Mouse (Mus musculus): ENCODE data around the gene Eif4e2. TPM values are rescaled to one million over a fixed set of nuclear protein-coding genes. Genes with fewer than 3 reads are reported as not detected.
A peak's percentile ranks its signal among the peaks of the same experiment; 100 is the strongest.

The Eif4e2 gene
- polyA plus RNA-seq, 1 experiment: 221 TPM

- no peak overlapping the region for H3K4me3 ChIP-seq
- H3K4me2 ChIP-seq (ENCODE audit: low read depth): no peak overlapping the region
- peaks cover 8% of the 10 kb centered on the region for H3K79me2 ChIP-seq (ENCODE audit: control insufficient read depth, insufficient read depth)
- no peak overlapping the region for H3ac ChIP-seq (ENCODE audit: control insufficient read depth, insufficient read length)
- TF ChIP-seq MAX (IDR thresholded peaks at IDR 0.05; ENCODE audit: low read depth): no peak
- TF ChIP-seq TCF3 (IDR thresholded peaks at IDR 0.05; ENCODE audit: insufficient read length, low read depth): no peak
- no peak for TF ChIP-seq E2F4 (IDR thresholded peaks at IDR 0.05; ENCODE audit: insufficient read depth)
- no peak for TF ChIP-seq SRF (IDR thresholded peaks at IDR 0.05; ENCODE audit: control insufficient read depth, insufficient read length, low read depth)
- TF ChIP-seq MYOD1 (IDR thresholded peaks at IDR 0.05; ENCODE audit: control insufficient read depth in 1 of 3, insufficient read length in 2 of 3, low read depth in 2 of 3): no peak
- TF ChIP-seq USF1 (IDR thresholded peaks at IDR 0.05; ENCODE audit: low read depth): no peak
- TF ChIP-seq REST (IDR thresholded peaks at IDR 0.05; ENCODE audit: insufficient read depth, insufficient read length): no peak
- TF ChIP-seq POLR2AphosphoS2 (IDR thresholded peaks at IDR 0.05; ENCODE audit: insufficient read length, low read depth): no peak
- TF ChIP-seq CEBPB (IDR thresholded peaks at IDR 0.05; ENCODE audit: insufficient read depth, poor library complexity, severe bottlenecking): no peak
- TF ChIP-seq POLR2A (IDR thresholded peaks at IDR 0.05; ENCODE audit: insufficient read length, low read depth): no peak
- no peak for TF ChIP-seq MYOG (IDR thresholded peaks at IDR 0.05; ENCODE audit: control insufficient read depth in 1 of 3, insufficient read depth in 1 of 3, insufficient read length in 2 of 3, low read depth in 2 of 3)
- no peak for TF ChIP-seq TCF12 (IDR thresholded peaks at IDR 0.05; ENCODE audit: insufficient read depth, poor library complexity, severe bottlenecking)
- H3K36me3 ChIP-seq (ENCODE audit: control insufficient read depth, insufficient read depth): peaks cover 88% of the 10 kb centered on the region
- no peaks in the 10 kb centered on the region for H3K27me3 ChIP-seq (ENCODE audit: control insufficient read depth, insufficient read depth, insufficient read length)
These were observed 13.4 kb downstream of the Eif4e2 start for GRCm38 (mm10) chr1:87227160-87227550.

- H3K79me2 ChIP-seq (ENCODE audit: control insufficient read depth, insufficient read depth): no peaks in the 10 kb centered on the region
- no peak overlapping the region for H3K4me2 ChIP-seq (ENCODE audit: low read depth)
- no peaks in the 10 kb centered on the region for H3K27me3 ChIP-seq (ENCODE audit: control insufficient read depth, insufficient read depth, insufficient read length)
- no peak overlapping the region for H3K4me3 ChIP-seq
- no peak for TF ChIP-seq USF1 (IDR thresholded peaks at IDR 0.05; ENCODE audit: low read depth)
- H3K36me3 ChIP-seq (ENCODE audit: control insufficient read depth, insufficient read depth): peaks cover 66% of the 10 kb centered on the region
- no peak overlapping the region for H3ac ChIP-seq (ENCODE audit: control insufficient read depth, insufficient read length)
These were observed 16.9 kb downstream of the Eif4e2 start for GRCm38 (mm10) chr1:87230606-87231005.

DNA sequence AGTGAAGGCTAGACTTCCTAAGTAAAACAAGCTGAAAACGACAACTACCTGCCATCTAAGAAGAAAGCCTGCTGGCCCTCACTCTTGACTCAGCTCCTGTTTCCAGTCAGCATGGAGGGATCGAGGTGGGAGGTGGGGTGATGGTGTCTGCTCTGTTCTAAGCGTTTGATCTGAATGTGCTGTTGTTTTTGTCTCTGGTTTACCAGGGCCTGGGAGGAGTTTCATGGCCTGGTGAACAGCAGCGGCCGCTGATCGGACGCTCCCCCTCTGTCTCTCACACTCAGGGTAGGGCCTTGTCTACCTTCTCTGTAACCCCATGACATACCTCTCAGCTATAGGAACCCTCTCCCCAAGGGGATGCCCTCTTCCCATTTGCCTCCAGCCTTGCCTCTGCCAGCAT is 18.5 kb downstream of the Eif4e2 start:
- Histone ChIP-seq H3K4me2 (ENCODE audit: low read depth) (no peak overlapping the region), H3K79me2 (ENCODE audit: control insufficient read depth, insufficient read depth) (no peaks in the 10 kb centered on the region), H3K4me3 (no peak overlapping the region), H3ac (ENCODE audit: control insufficient read depth, insufficient read length) (no peak overlapping the region), H3K27me3 (ENCODE audit: control insufficient read depth, insufficient read depth, insufficient read length) (no peaks in the 10 kb centered on the region), H3K36me3 (ENCODE audit: control insufficient read depth, insufficient read depth) (peaks cover 59% of the 10 kb centered on the region)
- TF ChIP-seq POLR2AphosphoS2 (IDR thresholded peaks at IDR 0.05; ENCODE audit: insufficient read length, low read depth) (no peak), E2F4 (IDR thresholded peaks at IDR 0.05; ENCODE audit: insufficient read depth) (no peak), TCF12 (IDR thresholded peaks at IDR 0.05; ENCODE audit: insufficient read depth, poor library complexity, severe bottlenecking) (no peak), USF1 (IDR thresholded peaks at IDR 0.05; ENCODE audit: low read depth) (no peak), MYOD1 (IDR thresholded peaks at IDR 0.05; ENCODE audit: control insufficient read depth in 1 of 3, insufficient read length in 2 of 3, low read depth in 2 of 3) (no peak), POLR2A (IDR thresholded peaks at IDR 0.05; ENCODE audit: insufficient read length, low read depth) (no peak), SRF (IDR thresholded peaks at IDR 0.05; ENCODE audit: control insufficient read depth, insufficient read length, low read depth) (no peak), MAX (IDR thresholded peaks at IDR 0.05; ENCODE audit: low read depth) (no peak), TCF3 (IDR thresholded peaks at IDR 0.05; ENCODE audit: insufficient read length, low read depth) (no peak), MYOG (IDR thresholded peaks at IDR 0.05; ENCODE audit: control insufficient read depth in 1 of 3, insufficient read depth in 1 of 3, insufficient read length in 2 of 3, low read depth in 2 of 3) (no peak), CEBPB (IDR thresholded peaks at IDR 0.05; ENCODE audit: insufficient read depth, poor library complexity, severe bottlenecking) (no peak), REST (IDR thresholded peaks at IDR 0.05; ENCODE audit: insufficient read depth, insufficient read length) (no peak)

GRCm38 (mm10) chr1:87239056-87239455 is 25.3 kb downstream of the Eif4e2 start:
- peaks cover 16% of the 10 kb centered on the region for H3K36me3 ChIP-seq (ENCODE audit: control insufficient read depth, insufficient read depth)
- TF ChIP-seq POLR2A (IDR thresholded peaks at IDR 0.05; ENCODE audit: insufficient read length, low read depth) (no peak), TCF3 (IDR thresholded peaks at IDR 0.05; ENCODE audit: insufficient read length, low read depth) (no peak), MYOG (IDR thresholded peaks at IDR 0.05; ENCODE audit: control insufficient read depth in 1 of 3, insufficient read depth in 1 of 3, insufficient read length in 2 of 3, low read depth in 2 of 3) (no peak), MAX (IDR thresholded peaks at IDR 0.05; ENCODE audit: low read depth) (no peak), POLR2AphosphoS2 (IDR thresholded peaks at IDR 0.05; ENCODE audit: insufficient read length, low read depth) (no peak), E2F4 (IDR thresholded peaks at IDR 0.05; ENCODE audit: insufficient read depth) (no peak), MYOD1 (IDR thresholded peaks at IDR 0.05; ENCODE audit: control insufficient read depth in 1 of 3, insufficient read length in 2 of 3, low read depth in 2 of 3) (no peak), USF1 (IDR thresholded peaks at IDR 0.05; ENCODE audit: low read depth) (no peak), SRF (IDR thresholded peaks at IDR 0.05; ENCODE audit: control insufficient read depth, insufficient read length, low read depth) (no peak), TCF12 (IDR thresholded peaks at IDR 0.05; ENCODE audit: insufficient read depth, poor library complexity, severe bottlenecking) (no peak), CEBPB (IDR thresholded peaks at IDR 0.05; ENCODE audit: insufficient read depth, poor library complexity, severe bottlenecking) (no peak), REST (IDR thresholded peaks at IDR 0.05; ENCODE audit: insufficient read depth, insufficient read length) (no peak)
- no peak overlapping the region for H3ac ChIP-seq (ENCODE audit: control insufficient read depth, insufficient read length)
- no peak overlapping the region for H3K4me2 ChIP-seq (ENCODE audit: low read depth)
- H3K79me2 ChIP-seq (ENCODE audit: control insufficient read depth, insufficient read depth): no peaks in the 10 kb centered on the region
- no peaks in the 10 kb centered on the region for H3K27me3 ChIP-seq (ENCODE audit: control insufficient read depth, insufficient read depth, insufficient read length)
- no peak overlapping the region for H3K4me3 ChIP-seq

GRCm38 (mm10) chr1:87243021-87243420 is 29.3 kb downstream of the Eif4e2 start:
- Histone ChIP-seq H3K36me3 (ENCODE audit: control insufficient read depth, insufficient read depth) (no peaks in the 10 kb centered on the region), H3K4me2 (ENCODE audit: low read depth) (no peak overlapping the region)

More at GRCm38 (mm10) chr1:87243021-87243420, 29.3 kb downstream of the Eif4e2 start:
- no peak for TF ChIP-seq TCF12 (IDR thresholded peaks at IDR 0.05; ENCODE audit: insufficient read depth, poor library complexity, severe bottlenecking)
- TF ChIP-seq MYOD1 (IDR thresholded peaks at IDR 0.05; ENCODE audit: control insufficient read depth in 1 of 3, insufficient read length in 2 of 3, low read depth in 2 of 3): no peak
- no peak for TF ChIP-seq REST (IDR thresholded peaks at IDR 0.05; ENCODE audit: insufficient read depth, insufficient read length)
- peak; percentile 56 for TF ChIP-seq POLR2AphosphoS2 (IDR thresholded peaks at IDR 0.05; ENCODE audit: insufficient read length, low read depth)
- TF ChIP-seq E2F4 (IDR thresholded peaks at IDR 0.05; ENCODE audit: insufficient read depth): no peak
- Histone ChIP-seq H3K27me3 (ENCODE audit: control insufficient read depth, insufficient read depth, insufficient read length) (no peaks in the 10 kb centered on the region), H3K79me2 (ENCODE audit: control insufficient read depth, insufficient read depth) (no peaks in the 10 kb centered on the region), H3ac (ENCODE audit: control insufficient read depth, insufficient read length) (no peak overlapping the region), H3K4me3 (no peak overlapping the region)
